Mouse (Mus musculus) heart, embryonic 12.5 days (tissue): ENCODE data around the gene Abcb9. TPM values are rescaled to one million over a fixed set of nuclear protein-coding genes. Genes with fewer than 3 reads are reported as not detected.

Source experiments
- ATAC-seq: fragments of 200-750 bp; cut with Nextera tagmentation; 2 replicates; pipeline ENCODE4 v1.8.0; 2017; ENCODE audit warnings: moderate TSS enrichment, moderate library complexity; ENCODE audit not compliant: insufficient number of reproducible peaks, low FRiP score
- H3K27ac ChIP-seq: fragments of 300-500 bp; sonication (generic); 2 replicates; pipeline ENCODE4 v1.5.1; 2016; ENCODE audit warnings: mild to moderate bottlenecking, moderate library complexity; ENCODE audit not compliant: poor library complexity, severe bottlenecking
- H3K27me3 ChIP-seq: fragments of 300-500 bp; sonication (generic); replicated peaks from 2 replicates; pipeline ENCODE4 v1.6.1; 2016; ENCODE audit warnings: mild to moderate bottlenecking, moderate library complexity
- H3K36me3 ChIP-seq: fragments of 300-500 bp; sonication (generic); 2 replicates; pipeline ENCODE4 v1.6.1; 2016; ENCODE audit warnings: mild to moderate bottlenecking, moderate library complexity
- H3K4me1 ChIP-seq: fragments of 300-500 bp; sonication (generic); replicated peaks from 2 replicates; pipeline ENCODE4 v1.6.1; 2016; ENCODE audit warnings: mild to moderate bottlenecking
- H3K4me2 ChIP-seq: fragments of 300-500 bp; sonication (generic); 2 replicates; pipeline ENCODE4 v1.6.1; 2016; ENCODE audit warnings: mild to moderate bottlenecking, moderate library complexity
- H3K4me3 ChIP-seq: fragments of 300-500 bp; sonication (generic); 2 replicates; pipeline ENCODE4 v1.5.1; 2016; ENCODE audit warnings: mild to moderate bottlenecking
- H3K9ac ChIP-seq: fragments of 300-500 bp; sonication (generic); 2 replicates; pipeline ENCODE4 v1.6.1; 2016; ENCODE audit warnings: mild to moderate bottlenecking, moderate library complexity
- H3K9me3 ChIP-seq: fragments of 300-500 bp; sonication (generic); replicated peaks from 2 replicates; pipeline ENCODE4 v1.6.1; 2016; ENCODE audit warnings: mild to moderate bottlenecking, moderate library complexity
- WGBS: fragments of 180-500 bp; shearing (Covaris S2); methylation state at CpG from one replicate; pipeline ENCODE4 v1.1.7; 2016; 5-methylcytosine and 5-hydroxymethylcytosine counted together
- polyA plus RNA-seq: library from polyadenylated mRNA; unstranded; fragments of >200 nt; fragmentation: Nextera tagmentation; extraction: Ambion mirVana; gene quantifications from 2 replicates; pipeline ENCODE4 v1.2.1, GENCODE M21; 2016

The Abcb9 gene
- polyA plus RNA-seq, 1 experiment from 2014 or later: 1.6 TPM

- Histone ChIP-seq H3K27me3 (no peaks in the 10 kb centered on the region), H3K4me3 (peak within 1 kb of the TSS; percentile 95), H3K9me3 (no peaks in the 10 kb centered on the region), H3K27ac (peak within 1 kb of the TSS; percentile 86), H3K4me1 (peaks cover 37% of the 10 kb centered on the region), H3K4me2 (peak within 1 kb of the TSS; percentile 97), H3K9ac (peak within 1 kb of the TSS; percentile 85), H3K36me3 (peaks cover 12% of the 10 kb centered on the region; the same call in 1 of the 2 replicates)
- ATAC-seq: peak; percentile 98
- 3% methylated on average over 66 of the region's 66 CpGs for WGBS
Observed at GRCm38 (mm10) chr5:124111742-124112497, 16.3 kb upstream of the Abcb9 start, which contains the start of gene Ogfod2. Gene Ogfod2 (plus strand): TSS chr5:124112297.

DNA sequence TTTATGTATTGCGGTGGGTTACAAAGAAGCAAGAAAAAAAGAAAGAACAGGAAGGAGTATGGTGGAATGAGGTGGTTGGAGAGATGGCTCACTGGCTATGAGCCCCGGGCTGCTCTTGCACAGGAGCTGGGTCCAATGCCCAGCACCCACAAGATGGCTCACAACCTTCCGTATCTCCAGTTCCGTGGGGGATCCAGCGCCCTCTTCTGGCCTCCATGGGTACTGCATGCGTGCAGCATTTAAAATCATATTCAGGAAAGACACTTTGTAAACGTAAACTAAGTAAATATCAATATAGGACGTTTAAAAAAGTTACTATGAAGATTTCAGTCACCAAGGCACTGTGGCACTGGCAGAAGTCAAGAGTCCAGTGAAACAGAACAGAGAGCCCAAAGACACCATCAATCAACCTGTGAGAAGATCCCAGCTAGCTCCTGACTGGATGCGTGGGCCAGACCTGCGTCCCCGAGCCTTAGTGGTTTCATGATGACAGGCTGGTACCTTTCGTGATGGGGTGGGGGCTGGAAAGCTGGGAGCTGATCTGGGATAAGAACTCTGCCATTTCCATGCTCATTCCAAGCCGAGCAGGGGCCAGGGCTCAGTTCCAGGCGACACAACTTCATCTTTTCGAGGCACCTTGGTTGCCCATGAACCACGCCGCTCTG is 15.6 kb upstream of the Abcb9 start:
- Histone ChIP-seq H3K27me3 (no peaks in the 10 kb centered on the region), H3K9me3 (no peaks in the 10 kb centered on the region), H3K9ac (peak overlapping the region; percentile 66), H3K4me1 (peaks cover 32% of the 10 kb centered on the region), H3K4me3 (peak overlapping the region; percentile 95), H3K27ac (peak overlapping the region; percentile 50), H3K4me2 (peak overlapping the region; percentile 97), H3K36me3 (peaks cover 12% of the 10 kb centered on the region; the same call in 1 of the 2 replicates)
- no peak for ATAC-seq
- 28% methylated on average over 17 of the region's 17 CpGs for WGBS

GRCm38 (mm10) chr5:124103552-124103951 is 8.0 kb upstream of the Abcb9 start:
- Histone ChIP-seq H3K9me3 (no peaks in the 10 kb centered on the region), H3K36me3 (peaks cover 4% of the 10 kb centered on the region; the same call in 1 of the 2 replicates), H3K9ac (no peak overlapping the region), H3K27ac (no peak overlapping the region), H3K4me3 (no peak overlapping the region), H3K27me3 (no peaks in the 10 kb centered on the region), H3K4me2 (no peak overlapping the region), H3K4me1 (no peaks in the 10 kb centered on the region)
- 91% methylated on average over 9 of the region's 9 CpGs for WGBS
- ATAC-seq: no peak

DNA sequence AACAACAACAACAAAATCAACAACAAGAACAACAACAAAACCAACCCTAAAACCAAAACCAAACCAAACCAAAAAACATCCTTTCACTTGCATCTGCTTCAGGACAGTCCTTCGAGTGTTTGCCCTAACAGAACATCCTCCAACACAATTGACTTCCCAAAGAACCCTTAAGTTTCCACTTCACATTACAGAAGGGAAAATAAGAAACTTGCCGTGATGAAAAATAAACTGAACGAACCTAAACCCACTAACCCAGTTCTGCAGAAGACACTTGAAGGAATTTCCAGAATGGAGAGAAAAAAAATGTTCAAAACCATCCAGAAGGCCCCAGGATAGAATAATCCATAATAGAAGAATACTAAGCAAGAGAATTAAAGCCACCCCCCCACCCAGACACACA is 7.4 kb upstream of the Abcb9 start:
- ATAC-seq: no peak
- Histone ChIP-seq H3K4me3 (no peak overlapping the region), H3K9me3 (no peaks in the 10 kb centered on the region), H3K9ac (no peak overlapping the region), H3K27me3 (no peaks in the 10 kb centered on the region), H3K4me2 (no peak overlapping the region), H3K36me3 (peaks cover 4% of the 10 kb centered on the region; the same call in 1 of the 2 replicates), H3K27ac (no peak overlapping the region), H3K4me1 (no peaks in the 10 kb centered on the region)
- 70% methylated on average over 3 of the region's 3 CpGs for WGBS

GRCm38 (mm10) chr5:124102326-124102725 is 6.7 kb upstream of the Abcb9 start:
- ATAC-seq: no peak
- H3K4me2 ChIP-seq: no peak overlapping the region
- H3K4me3 ChIP-seq: no peak overlapping the region
- 76% methylated on average over 6 of the region's 6 CpGs for WGBS
- H3K4me1 ChIP-seq: no peaks in the 10 kb centered on the region
- H3K27ac ChIP-seq: no peak overlapping the region
- no peak overlapping the region for H3K9ac ChIP-seq
- H3K9me3 ChIP-seq: no peaks in the 10 kb centered on the region
- no peaks in the 10 kb centered on the region for H3K27me3 ChIP-seq
- H3K36me3 ChIP-seq: peaks cover 4% of the 10 kb centered on the region; the same call in 1 of the 2 replicates

GRCm38 (mm10) chr5:124100128-124101044 is 4.8 kb upstream of the Abcb9 start:
- no peak for ATAC-seq
- WGBS: 86% methylated on average over 11 of the region's 11 CpGs
- H3K27ac ChIP-seq: no peak overlapping the region
- no peaks in the 10 kb centered on the region for H3K9me3 ChIP-seq
- H3K4me3 ChIP-seq: no peak overlapping the region
- no peak overlapping the region for H3K4me2 ChIP-seq
- H3K9ac ChIP-seq: no peak overlapping the region
- H3K27me3 ChIP-seq: no peaks in the 10 kb centered on the region
- H3K36me3 ChIP-seq: peaks cover 4% of the 10 kb centered on the region; the same call in 1 of the 2 replicates
- H3K4me1 ChIP-seq: peaks cover 6% of the 10 kb centered on the region; the same call in 1 of the 2 replicates

- H3K4me1 ChIP-seq: peaks cover 14% of the 10 kb centered on the region
- no peak for ATAC-seq
- H3K4me2 ChIP-seq: no peak overlapping the region
- 84% methylated on average over 2 of the region's 2 CpGs for WGBS
- H3K4me3 ChIP-seq: no peak overlapping the region
- H3K9ac ChIP-seq: no peak overlapping the region
- no peaks in the 10 kb centered on the region for H3K36me3 ChIP-seq
- H3K27me3 ChIP-seq: peaks cover 13% of the 10 kb centered on the region
- H3K27ac ChIP-seq: no peak overlapping the region
- H3K9me3 ChIP-seq: no peaks in the 10 kb centered on the region
Observed at GRCm38 (mm10) chr5:124098923-124099322, 3.3 kb upstream of the Abcb9 start.

DNA sequence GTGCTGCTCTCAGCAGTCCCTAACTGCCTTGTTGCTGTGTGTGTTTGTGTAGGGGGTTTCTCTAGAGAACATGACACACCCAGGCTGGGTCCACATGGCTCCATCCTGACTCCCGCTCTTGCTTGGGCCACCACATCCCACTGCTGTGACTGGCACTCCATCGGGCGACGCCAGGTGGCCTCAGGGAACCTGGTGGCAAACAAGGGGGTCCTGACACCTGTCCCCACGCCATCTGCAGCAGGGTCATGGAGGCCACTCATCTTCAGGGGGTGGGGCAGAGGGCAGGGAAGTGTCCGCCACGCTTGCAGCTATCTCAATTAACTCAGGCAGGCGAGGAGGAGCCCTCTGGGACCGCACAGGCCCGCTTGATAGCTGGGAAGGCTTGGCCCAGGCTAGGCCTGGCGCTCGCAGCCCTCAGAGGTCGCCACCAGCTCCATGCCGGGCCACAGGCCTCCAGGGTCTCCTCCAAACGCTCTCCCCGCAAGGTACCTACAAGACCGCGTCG is 469 bp downstream of the Abcb9 start:
- H3K27me3 ChIP-seq: peaks cover 19% of the 10 kb centered on the region
- no peaks in the 10 kb centered on the region for H3K36me3 ChIP-seq
- peak overlapping the region; percentile 87 for H3K4me2 ChIP-seq
- peaks cover 18% of the 10 kb centered on the region for H3K4me1 ChIP-seq
- H3K9me3 ChIP-seq: no peaks in the 10 kb centered on the region
- peak; percentile 52 for ATAC-seq
- H3K9ac ChIP-seq: peak overlapping the region; percentile 72
- no peak overlapping the region for H3K27ac ChIP-seq
- peak overlapping the region; percentile 57 for H3K4me3 ChIP-seq
- 12% methylated on average over 19 of the region's 19 CpGs for WGBS

- Histone ChIP-seq H3K4me3 (no peak overlapping the region), H3K27me3 (peaks cover 19% of the 10 kb centered on the region), H3K9me3 (no peaks in the 10 kb centered on the region), H3K27ac (no peak overlapping the region), H3K4me1 (peaks cover 18% of the 10 kb centered on the region), H3K4me2 (peak overlapping the region; percentile 5; the same call in 1 of the 2 replicates), H3K36me3 (no peaks in the 10 kb centered on the region), H3K9ac (no peak overlapping the region)
- ATAC-seq: no peak
- 87% methylated on average over 12 of the region's 12 CpGs for WGBS
Observed at GRCm38 (mm10) chr5:124093852-124094604, 1.6 kb downstream of the Abcb9 start.

- H3K9me3 ChIP-seq: no peaks in the 10 kb centered on the region
- H3K4me3 ChIP-seq: no peak overlapping the region
- H3K4me1 ChIP-seq: peaks cover 18% of the 10 kb centered on the region
- H3K36me3 ChIP-seq: no peaks in the 10 kb centered on the region
- no peak overlapping the region for H3K9ac ChIP-seq
- H3K4me2 ChIP-seq: no peak overlapping the region
- H3K27me3 ChIP-seq: peaks cover 19% of the 10 kb centered on the region
- no peak overlapping the region for H3K27ac ChIP-seq
- WGBS: 75% methylated on average over 11 of the region's 11 CpGs
- ATAC-seq: no peak
Observed at GRCm38 (mm10) chr5:124093120-124093794, 2.3 kb downstream of the Abcb9 start.
